Mouse (Mus musculus) E14TG2a.4 (cell line): Measurements from ENCODE around the gene M1ap.

Source experiments
- CTCF ChIP-seq: conservative IDR thresholded peaks from 2 replicates; pipeline ENCODE4 v1.5.1; 2014; ENCODE audit warnings: low read length
- NANOG ChIP-seq: IDR thresholded peaks from 2 replicates; pipeline ENCODE4 v1.6.1; 2014; ENCODE audit warnings: borderline replicate concordance, low read length, mixed read lengths
- POU5F1 ChIP-seq: IDR thresholded peaks from 2 replicates; pipeline ENCODE4 v1.6.1; 2014; ENCODE audit warnings: low read length, borderline replicate concordance

- TF ChIP-seq CTCF (peak; percentile 83), NANOG (no peak), POU5F1 (no peak)
Measured at GRCm38 (mm10) chr6:82996740-82997315, 50.1 kb downstream of the M1ap start.
